Mouse (Mus musculus) kidney, embryonic 15.5 days (tissue): ENCODE measurements at regions not wholly inside any gene's neighbourhood (a gene's known extent, or its start where the extent isn't known, plus 50 kb on each side); places are given as distances from the start of the nearest gene placed in this dataset.

Experiments used
- ATAC-seq: fragments of 200-750 bp; cut with Nextera tagmentation; replicated peaks from 2 replicates; pipeline ENCODE4 v1.8.0; 2017; ENCODE audit warnings: moderate TSS enrichment; ENCODE audit not compliant: low FRiP score
- H3K27ac ChIP-seq: fragments of 300-500 bp; sonication (generic); 2 replicates; pipeline ENCODE4 v1.5.1; 2015; ENCODE audit warnings: mild to moderate bottlenecking, inconsistent platforms
- H3K27me3 ChIP-seq: fragments of 300-500 bp; sonication (generic); 2 replicates; pipeline ENCODE4 v1.6.1; 2015; ENCODE audit warnings: inconsistent platforms
- H3K36me3 ChIP-seq: fragments of 300-500 bp; sonication (generic); 2 replicates; pipeline ENCODE4 v1.6.1; 2015; ENCODE audit warnings: inconsistent platforms
- H3K4me1 ChIP-seq: fragments of 300-500 bp; sonication (generic); 2 replicates; pipeline ENCODE4 v1.6.1; 2015; ENCODE audit warnings: inconsistent platforms
- H3K4me2 ChIP-seq: fragments of 300-500 bp; sonication (generic); 2 replicates; pipeline ENCODE4 v1.6.1; 2015; ENCODE audit warnings: moderate library complexity, mild to moderate bottlenecking, inconsistent platforms
- H3K4me3 ChIP-seq: fragments of 300-500 bp; sonication (generic); replicated peaks from 2 replicates; pipeline ENCODE4 v1.5.1; 2015; ENCODE audit warnings: mild to moderate bottlenecking, inconsistent platforms
- H3K9ac ChIP-seq: fragments of 300-500 bp; sonication (generic); 2 replicates; pipeline ENCODE4 v1.6.1; 2015; ENCODE audit warnings: mild to moderate bottlenecking, inconsistent platforms
- H3K9me3 ChIP-seq: fragments of 300-500 bp; sonication (generic); replicated peaks from 2 replicates; pipeline ENCODE4 v1.6.1; 2016; ENCODE audit warnings: inconsistent platforms
- WGBS: fragments of 180-500 bp; shearing (Covaris S2); methylation state at CpG from one replicate; pipeline ENCODE4 v1.1.7; 2015; ENCODE audit warnings: mixed read lengths; 5-methylcytosine and 5-hydroxymethylcytosine counted together

DNA sequence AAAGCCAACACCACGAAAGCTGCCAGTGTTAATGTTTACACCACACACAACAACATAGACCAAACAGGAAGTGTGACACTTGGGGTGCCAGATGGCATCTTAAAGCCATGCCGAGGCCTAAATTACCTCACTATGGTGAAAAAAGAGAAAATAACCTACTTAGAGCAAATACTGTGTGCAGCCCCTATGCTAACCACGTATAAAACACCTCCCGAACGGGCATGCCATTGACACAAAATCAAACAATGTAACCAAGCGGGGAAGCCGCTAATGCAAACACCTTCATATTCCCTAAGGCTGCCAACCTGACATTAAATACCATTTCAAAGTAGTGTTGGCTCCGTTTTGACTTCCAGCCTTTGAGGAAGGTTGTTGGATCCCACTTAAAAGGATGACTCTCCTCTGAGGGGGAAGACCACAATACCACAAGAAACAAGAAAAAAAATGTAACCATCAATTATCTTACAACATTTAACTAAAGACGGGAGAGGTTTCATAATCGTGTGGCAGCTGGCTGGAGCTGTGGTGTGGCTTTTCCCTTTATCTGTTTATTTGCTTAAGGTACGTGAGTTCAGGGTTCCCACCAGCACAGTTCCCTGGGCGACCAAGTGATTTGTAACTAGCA, 96.1 kb upstream of the Lef1 start:
- no peak overlapping the region for H3K4me2 ChIP-seq
- peaks cover 11% of the 10 kb centered on the region for H3K4me1 ChIP-seq
- H3K36me3 ChIP-seq: no peaks in the 10 kb centered on the region
- H3K9ac ChIP-seq: no peak overlapping the region
- H3K4me3 ChIP-seq: no peak overlapping the region
- H3K27ac ChIP-seq: no peak overlapping the region
- H3K27me3 ChIP-seq: 0 out of 2 replicates have a peak, but pooled peaks cover 3% of the 10 kb centered on the region
- 47% methylated on average over 12 of the region's 12 CpGs for WGBS
- ATAC-seq: no peak
- H3K9me3 ChIP-seq: no peaks in the 10 kb centered on the region

GRCm38 (mm10) chr3:131000701-131001100, 109.6 kb upstream of the Lef1 start:
- no peak for ATAC-seq
- WGBS: 86% methylated on average over 13 of the region's 13 CpGs
- Histone ChIP-seq H3K9ac (no peak overlapping the region), H3K27ac (no peak overlapping the region), H3K4me3 (no peak overlapping the region), H3K9me3 (no peaks in the 10 kb centered on the region), H3K27me3 (peaks cover 4% of the 10 kb centered on the region), H3K36me3 (no peaks in the 10 kb centered on the region), H3K4me2 (no peak overlapping the region), H3K4me1 (peaks cover 5% of the 10 kb centered on the region; the same call in 1 of the 2 replicates)

DNA sequence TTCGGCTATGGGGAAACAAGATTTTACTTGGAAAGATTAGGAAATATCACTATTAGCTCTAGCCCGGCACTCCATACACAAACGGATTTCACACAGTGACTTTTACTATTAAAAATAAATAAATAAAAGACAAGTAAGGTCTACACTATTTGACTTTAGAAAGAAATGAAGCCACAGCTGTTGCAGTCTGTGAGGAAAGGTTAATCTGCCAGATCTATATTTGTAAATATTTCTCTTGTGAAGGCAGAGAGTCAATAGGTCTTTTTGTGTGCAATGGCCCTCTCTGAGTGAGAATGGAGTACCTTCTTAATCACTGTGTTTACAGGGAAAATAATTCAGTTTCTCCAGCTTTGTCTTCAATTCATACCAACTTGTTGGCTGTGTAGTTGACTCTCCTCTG, 110.0 kb upstream of the Lef1 start:
- Histone ChIP-seq H3K9ac (no peak overlapping the region), H3K36me3 (no peaks in the 10 kb centered on the region), H3K4me2 (no peak overlapping the region), H3K4me1 (peaks cover 5% of the 10 kb centered on the region; the same call in 1 of the 2 replicates), H3K27ac (no peak overlapping the region), H3K27me3 (peaks cover 4% of the 10 kb centered on the region), H3K4me3 (no peak overlapping the region), H3K9me3 (no peaks in the 10 kb centered on the region)
- WGBS: 57% methylated on average over 3 of the region's 3 CpGs
- no peak for ATAC-seq

DNA sequence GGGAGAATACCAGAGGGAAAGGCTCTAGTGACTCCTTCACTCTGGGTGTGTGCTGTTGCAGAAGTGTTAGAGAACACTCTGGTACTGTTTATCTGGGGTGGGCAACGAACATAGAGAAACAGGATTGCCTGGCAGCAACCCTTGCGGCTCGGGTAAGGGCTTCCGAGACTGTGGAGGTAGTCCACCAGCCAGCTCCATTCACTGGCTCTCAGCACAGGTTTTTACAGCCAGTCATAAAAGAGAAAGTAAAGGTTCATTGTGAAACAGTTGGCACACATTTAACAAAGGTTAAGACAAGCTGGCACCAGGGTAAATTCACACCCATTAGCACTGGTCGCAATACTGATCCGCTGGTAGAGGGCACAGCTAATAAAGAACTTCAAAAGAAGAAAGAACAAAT, 110.5 kb upstream of the Lef1 start:
- 50% methylated on average over 6 of the region's 6 CpGs for WGBS

GRCm38 (mm10) chr3:130998433-130998832, 111.8 kb upstream of the Lef1 start:
- no peak overlapping the region for H3K4me2 ChIP-seq
- no peak overlapping the region for H3K27ac ChIP-seq
- no peak for ATAC-seq
- no peaks in the 10 kb centered on the region for H3K36me3 ChIP-seq
- no peaks in the 10 kb centered on the region for H3K9me3 ChIP-seq
- H3K4me3 ChIP-seq: no peak overlapping the region
- WGBS: 22% methylated on average over 10 of the region's 10 CpGs
- no peak overlapping the region for H3K9ac ChIP-seq
- peaks cover 4% of the 10 kb centered on the region for H3K27me3 ChIP-seq
- peaks cover 5% of the 10 kb centered on the region; the same call in 1 of the 2 replicates for H3K4me1 ChIP-seq

More for the DNA sequence above, 110.5 kb upstream of the Lef1 start:
- Histone ChIP-seq H3K4me3 (no peak overlapping the region), H3K36me3 (no peaks in the 10 kb centered on the region), H3K27me3 (peaks cover 4% of the 10 kb centered on the region), H3K27ac (no peak overlapping the region), H3K9me3 (no peaks in the 10 kb centered on the region), H3K4me1 (peaks cover 5% of the 10 kb centered on the region; the same call in 1 of the 2 replicates), H3K4me2 (no peak overlapping the region), H3K9ac (no peak overlapping the region)
- ATAC-seq: no peak

DNA sequence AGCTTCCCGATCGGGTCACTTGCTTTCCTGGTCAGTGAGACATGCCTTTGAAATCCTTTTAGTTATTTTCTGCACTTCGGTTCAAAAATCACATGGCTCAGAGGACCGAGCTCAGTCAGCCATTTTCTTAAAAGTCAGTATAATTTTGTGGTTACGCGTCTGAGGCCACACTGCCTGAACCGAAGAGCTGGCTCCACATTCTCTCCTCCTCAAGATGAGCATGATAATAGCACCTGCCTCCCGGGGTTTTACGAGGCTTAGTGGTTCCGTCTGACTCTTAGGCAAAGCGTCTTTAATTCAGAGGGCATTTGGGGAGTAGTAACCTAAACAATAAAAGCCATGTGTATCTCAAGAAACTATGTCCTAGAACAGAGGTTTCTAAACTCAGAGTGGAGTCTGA, 113.5 kb upstream of the Lef1 start:
- H3K9ac ChIP-seq: no peak overlapping the region
- H3K9me3 ChIP-seq: no peaks in the 10 kb centered on the region
- H3K36me3 ChIP-seq: no peaks in the 10 kb centered on the region
- H3K4me2 ChIP-seq: no peak overlapping the region
- WGBS: 29% methylated on average over 11 of the region's 11 CpGs
- H3K4me3 ChIP-seq: no peak overlapping the region
- no peak for ATAC-seq
- H3K27me3 ChIP-seq: peaks cover 4% of the 10 kb centered on the region
- no peak overlapping the region for H3K27ac ChIP-seq
- H3K4me1 ChIP-seq: peaks cover 5% of the 10 kb centered on the region; the same call in 1 of the 2 replicates

- Histone ChIP-seq H3K9me3 (no peaks in the 10 kb centered on the region), H3K27ac (no peak overlapping the region), H3K27me3 (peaks cover 3% of the 10 kb centered on the region; the same call in 1 of the 2 replicates), H3K4me2 (no peak overlapping the region), H3K9ac (no peak overlapping the region), H3K4me1 (no peaks in the 10 kb centered on the region), H3K4me3 (no peak overlapping the region), H3K36me3 (no peaks in the 10 kb centered on the region)
- 55% methylated on average over 9 of the region's 9 CpGs for WGBS
- ATAC-seq: no peak
These were observed 118.3 kb upstream of the Lef1 start for GRCm38 (mm10) chr3:130991971-130992370.

GRCm38 (mm10) chr3:130986708-130987107, 123.6 kb upstream of the Lef1 start:
- H3K9ac ChIP-seq: no peak overlapping the region
- ATAC-seq: no peak
- no peak overlapping the region for H3K27ac ChIP-seq
- H3K36me3 ChIP-seq: no peaks in the 10 kb centered on the region
- H3K4me3 ChIP-seq: no peak overlapping the region
- WGBS: 72% methylated on average over 2 of the region's 2 CpGs
- peaks cover 3% of the 10 kb centered on the region; the same call in 1 of the 2 replicates for H3K27me3 ChIP-seq
- no peaks in the 10 kb centered on the region for H3K9me3 ChIP-seq
- H3K4me1 ChIP-seq: no peaks in the 10 kb centered on the region
- no peak overlapping the region for H3K4me2 ChIP-seq

DNA sequence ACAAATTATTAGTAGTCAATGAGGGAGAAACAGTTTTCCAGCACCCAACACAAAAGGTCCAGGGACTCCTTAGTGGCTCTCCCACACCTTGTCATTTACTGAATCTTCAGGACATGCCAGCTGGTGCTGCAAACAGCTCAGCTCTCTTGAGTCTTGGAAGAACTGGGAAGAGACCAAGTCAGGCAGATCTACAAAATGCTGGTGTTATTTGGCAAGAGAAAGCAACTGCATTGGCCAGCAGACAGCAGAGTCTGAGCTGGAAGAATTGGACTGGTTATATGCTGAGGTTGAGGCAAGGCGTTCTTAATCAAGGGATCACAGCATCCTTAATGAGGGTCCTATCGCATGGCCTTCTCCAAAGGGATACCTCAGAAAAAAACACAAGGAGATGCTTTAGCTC, 124.2 kb upstream of the Lef1 start:
- H3K9me3 ChIP-seq: no peaks in the 10 kb centered on the region
- no peak overlapping the region for H3K27ac ChIP-seq
- no peaks in the 10 kb centered on the region for H3K4me1 ChIP-seq
- no peak overlapping the region for H3K4me3 ChIP-seq
- H3K36me3 ChIP-seq: no peaks in the 10 kb centered on the region
- H3K27me3 ChIP-seq: peaks cover 3% of the 10 kb centered on the region; the same call in 1 of the 2 replicates
- H3K4me2 ChIP-seq: no peak overlapping the region
- WGBS: 93% methylated on average over 2 of the region's 2 CpGs
- H3K9ac ChIP-seq: no peak overlapping the region
- ATAC-seq: no peak

- Histone ChIP-seq H3K4me3 (no peak overlapping the region), H3K4me2 (no peak overlapping the region), H3K9me3 (no peaks in the 10 kb centered on the region), H3K27me3 (peaks cover 3% of the 10 kb centered on the region; the same call in 1 of the 2 replicates), H3K4me1 (peaks cover 14% of the 10 kb centered on the region), H3K27ac (no peak overlapping the region), H3K9ac (no peak overlapping the region), H3K36me3 (no peaks in the 10 kb centered on the region)
- ATAC-seq: no peak
These were observed 128.7 kb upstream of the Lef1 start for GRCm38 (mm10) chr3:130981566-130981965.

DNA sequence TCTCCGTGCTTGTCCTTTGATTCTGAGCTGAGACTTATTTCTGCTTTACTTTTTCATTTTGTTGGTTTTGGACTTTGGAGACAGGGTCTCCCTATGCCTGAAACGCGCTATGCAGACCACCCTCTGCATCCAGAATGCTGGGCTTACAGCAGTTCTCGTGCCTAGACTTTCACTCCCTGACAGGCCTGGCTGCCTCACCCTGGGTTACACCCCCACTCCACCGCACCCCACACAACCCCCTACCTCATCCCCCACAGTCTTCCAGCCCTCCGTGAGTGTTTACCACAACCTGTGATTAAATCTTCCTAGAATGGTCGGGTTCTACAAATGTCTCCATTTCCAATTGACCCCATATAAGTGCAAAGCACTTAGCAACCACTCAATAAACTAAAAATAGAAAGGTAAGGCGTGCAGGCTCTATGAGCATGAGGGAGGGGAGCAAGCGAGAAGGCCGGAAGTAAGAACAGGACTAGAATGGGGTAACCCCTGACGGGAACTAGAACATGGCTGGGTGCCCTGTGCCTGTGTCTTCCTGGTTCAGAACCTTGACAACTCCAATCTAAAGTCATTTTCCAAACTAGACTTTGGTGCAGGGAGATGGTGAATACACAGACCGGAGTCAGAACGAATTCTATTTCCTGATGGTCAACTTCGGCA, 131.2 kb upstream of the Lef1 start:
- Histone ChIP-seq H3K27me3 (peaks cover 3% of the 10 kb centered on the region; the same call in 1 of the 2 replicates), H3K4me1 (peaks cover 27% of the 10 kb centered on the region), H3K27ac (no peak overlapping the region), H3K9me3 (no peaks in the 10 kb centered on the region), H3K4me3 (no peak overlapping the region), H3K36me3 (no peaks in the 10 kb centered on the region), H3K9ac (no peak overlapping the region), H3K4me2 (no peak overlapping the region)
- 63% methylated on average over 14 of the region's 14 CpGs for WGBS
- ATAC-seq: no peak

DNA sequence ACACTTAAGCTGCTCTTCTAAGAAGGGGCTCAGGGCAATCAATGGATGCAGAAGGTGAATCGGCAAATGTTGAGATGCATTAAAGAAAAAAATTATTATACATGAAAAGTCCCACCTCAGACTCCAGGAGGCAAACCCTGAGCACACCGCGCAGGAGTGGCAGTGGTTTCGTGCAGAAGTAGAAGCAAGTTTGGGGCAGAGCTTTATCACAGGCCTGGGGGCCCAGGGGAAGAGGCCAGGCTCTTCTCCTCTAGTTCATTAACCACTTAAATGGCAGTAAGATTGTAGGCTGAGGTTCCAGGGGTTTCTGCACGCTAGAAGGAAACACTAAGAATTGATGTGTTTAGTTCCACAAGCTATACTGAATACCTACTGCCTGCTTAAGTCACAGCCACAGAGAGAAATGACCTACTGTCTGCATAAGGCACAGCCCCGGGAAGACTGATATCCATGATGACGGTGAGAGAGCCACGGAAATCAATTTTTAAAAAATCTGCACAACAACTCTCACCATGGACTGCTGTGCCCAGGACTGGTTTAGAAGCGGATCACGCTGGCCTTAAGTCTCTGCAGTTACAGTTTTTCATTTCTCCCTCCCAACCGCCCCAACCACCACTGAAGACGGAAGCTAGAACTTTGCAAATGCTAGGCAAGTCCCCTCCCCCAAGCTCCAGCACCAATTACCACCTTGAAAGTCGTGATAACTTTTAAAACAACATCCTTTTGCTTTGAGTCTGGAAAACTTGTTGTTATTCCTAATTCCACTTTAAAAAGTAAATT, 132.2 kb upstream of the Lef1 start:
- 56% methylated on average over 13 of the region's 13 CpGs for WGBS

More for the DNA sequence above, 132.2 kb upstream of the Lef1 start:
- Histone ChIP-seq H3K9me3 (no peaks in the 10 kb centered on the region), H3K27ac (no peak overlapping the region), H3K4me2 (no peak overlapping the region), H3K4me1 (peaks cover 29% of the 10 kb centered on the region), H3K27me3 (no peaks in the 10 kb centered on the region), H3K4me3 (no peak overlapping the region), H3K9ac (no peak overlapping the region), H3K36me3 (no peaks in the 10 kb centered on the region)
- ATAC-seq: no peak
